Mouse (Mus musculus) embryonic fibroblast, embryonic 13.5 days (primary cell): ENCODE data around the gene Caap1. TPM values are rescaled to one million over a fixed set of nuclear protein-coding genes. Genes with fewer than 3 reads are reported as not detected.

Experiments
- H3K27ac ChIP-seq: 2 replicates; pipeline ENCODE4 v1.5.1; 2012; ENCODE audit warnings: low read length, control low read depth, inconsistent platforms; ENCODE audit not compliant: insufficient read depth
- H3K4me1 ChIP-seq: 2 replicates; pipeline ENCODE4 v1.6.1; 2011; ENCODE audit warnings: low read length; ENCODE audit not compliant: control insufficient read depth, insufficient read depth
- H3K4me3 ChIP-seq: 2 replicates; pipeline ENCODE4 v1.5.1; 2011; ENCODE audit warnings: mild to moderate bottlenecking, control low read depth, low read length; ENCODE audit not compliant: insufficient read depth
- CTCF ChIP-seq: IDR thresholded peaks from 2 replicates; pipeline ENCODE4 v1.5.1; 2011; ENCODE audit warnings: mild to moderate bottlenecking, control low read depth, low read length, moderate library complexity, borderline replicate concordance; ENCODE audit not compliant: insufficient read depth
- POLR2A ChIP-seq: IDR thresholded peaks from 2 replicates; pipeline ENCODE4 v1.6.1; 2011; ENCODE audit warnings: low read depth, mild to moderate bottlenecking, control low read depth, low read length, moderate library complexity
- polyA plus RNA-seq: library from polyadenylated mRNA; stranded (reverse); fragments of >200 nt; gene quantifications from 2 replicates; pipeline ENCODE4 v1.2.4, GENCODE M21; 2011; ENCODE audit warnings: low read depth; ENCODE audit not compliant: missing spikeins, insufficient read length

The Caap1 gene
- polyA plus RNA-seq, 1 experiment: 13.7 TPM

DNA sequence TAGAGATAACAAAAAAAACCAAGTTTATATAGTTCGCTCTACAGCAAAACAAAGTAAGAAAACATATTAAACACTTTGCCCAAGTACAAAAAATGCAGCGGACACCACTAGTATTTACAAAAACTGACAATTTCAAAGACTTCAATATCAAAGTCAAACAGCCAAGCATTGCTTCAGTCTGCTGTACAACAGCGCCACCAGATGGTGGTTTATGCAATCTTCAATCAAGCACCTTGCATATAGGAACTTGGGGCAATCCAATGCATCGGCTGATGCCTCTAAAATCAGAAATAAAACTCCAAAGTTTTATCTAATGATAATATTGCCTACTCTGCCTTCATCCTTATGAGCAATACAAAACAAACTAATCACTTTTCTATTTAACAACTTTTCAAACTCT, 39.0 kb downstream of the Caap1 start:
- TF ChIP-seq POLR2A: no peak
- no peak for TF ChIP-seq CTCF
- H3K27ac ChIP-seq: no peak overlapping the region
- no peak overlapping the region for H3K4me3 ChIP-seq

DNA sequence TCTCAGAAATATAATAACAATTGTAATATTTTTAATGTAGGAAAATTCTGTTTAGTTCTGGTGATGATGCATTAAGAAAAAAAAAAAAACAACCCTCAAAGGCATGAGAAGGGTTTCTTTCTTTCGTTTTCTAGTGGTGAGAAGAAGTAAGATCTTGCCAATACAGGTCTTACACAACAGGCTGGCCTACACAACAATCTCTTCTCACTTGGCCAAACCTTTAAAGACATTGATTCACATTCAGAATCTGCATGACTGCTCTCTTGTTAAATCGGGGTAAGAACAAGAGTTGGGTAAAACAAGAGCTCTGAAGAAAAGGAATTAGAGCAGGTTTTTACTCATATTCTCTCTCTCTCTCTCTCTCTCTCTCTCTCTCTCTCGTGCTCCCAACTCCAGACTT, 41.2 kb downstream of the Caap1 start:
- H3K27ac ChIP-seq: no peak overlapping the region
- H3K4me1 ChIP-seq: no peaks in the 10 kb centered on the region
- TF ChIP-seq CTCF: no peak
- no peak for TF ChIP-seq POLR2A
- no peak overlapping the region for H3K4me3 ChIP-seq

More for the DNA sequence above, 39.0 kb downstream of the Caap1 start:
- no peaks in the 10 kb centered on the region for H3K4me1 ChIP-seq

DNA sequence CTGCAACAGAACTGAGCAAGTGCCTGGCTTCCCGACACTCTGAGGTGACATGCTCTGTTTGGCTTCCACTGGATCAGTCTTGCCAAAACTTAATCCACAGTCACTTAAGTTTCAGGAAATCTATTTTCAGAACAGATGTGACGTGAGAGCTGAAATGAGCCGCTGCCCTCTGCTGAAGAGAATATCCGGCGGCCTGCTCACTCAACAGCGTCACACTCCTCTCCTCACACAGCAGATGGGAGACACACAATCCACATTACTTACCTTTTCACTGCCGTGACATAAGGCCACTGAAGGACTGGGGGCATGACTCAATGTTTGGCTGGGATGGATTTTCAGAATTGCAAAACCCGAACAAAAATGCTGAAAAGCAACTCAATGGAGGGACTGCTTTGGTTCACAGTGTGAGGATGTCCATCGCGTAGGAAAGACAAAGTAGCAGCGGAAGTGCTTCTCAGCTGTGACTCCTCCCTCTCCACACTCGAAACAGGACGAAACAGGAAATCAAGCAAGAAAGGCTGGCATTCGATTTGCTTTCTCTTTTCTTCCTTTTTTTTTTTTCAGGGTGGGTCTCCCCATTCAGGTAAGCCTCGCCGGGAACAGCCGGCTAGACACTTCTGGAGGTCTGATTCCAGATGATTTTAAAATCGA, 79.7 kb downstream of the Caap1 start:
- H3K27ac ChIP-seq: no peak overlapping the region
- H3K4me3 ChIP-seq: no peak overlapping the region
- H3K4me1 ChIP-seq: no peaks in the 10 kb centered on the region
- TF ChIP-seq CTCF: no peak
- no peak for TF ChIP-seq POLR2A

DNA sequence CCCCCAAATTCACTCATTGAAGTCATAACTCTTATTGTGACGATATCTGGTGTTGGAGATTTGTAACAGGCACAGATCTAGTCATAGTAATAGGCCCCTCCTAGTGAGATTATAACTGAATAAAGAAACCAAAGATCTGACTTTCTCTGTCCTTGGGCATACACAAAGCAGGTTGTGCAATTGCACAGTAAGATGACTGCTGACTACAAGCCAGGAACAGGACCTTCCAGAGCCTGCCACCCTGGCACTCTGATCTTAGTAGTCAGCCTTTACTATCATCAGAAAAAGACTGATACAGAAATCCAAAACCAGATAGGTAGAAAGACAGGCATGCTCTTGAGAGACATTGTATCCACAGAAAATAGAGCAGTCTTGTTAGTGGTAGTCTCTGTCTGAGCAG, 83.3 kb downstream of the Caap1 start:
- Histone ChIP-seq H3K4me3 (no peak overlapping the region), H3K4me1 (no peaks in the 10 kb centered on the region), H3K27ac (no peak overlapping the region)
- TF ChIP-seq POLR2A: no peak
- TF ChIP-seq CTCF: no peak

DNA sequence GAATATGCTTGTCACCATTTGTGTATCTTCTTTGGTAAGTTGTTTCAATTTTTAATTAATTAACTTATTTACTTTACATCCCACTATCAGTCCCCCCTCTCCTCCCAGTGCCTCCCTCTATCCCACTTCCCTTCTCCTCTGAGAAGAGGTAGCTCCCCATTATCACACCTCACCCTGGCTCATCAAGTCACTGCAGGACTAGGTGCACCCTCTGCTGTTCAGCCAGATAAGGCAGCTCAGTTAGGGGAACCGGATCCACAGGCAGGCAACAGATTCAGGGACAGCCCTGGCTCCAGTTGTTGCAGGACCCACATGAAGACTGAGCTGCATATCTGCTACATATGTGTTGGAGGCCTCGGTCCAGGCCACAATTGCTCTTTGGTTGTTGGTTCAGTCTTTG, 97.2 kb downstream of the Caap1 start:
- TF ChIP-seq CTCF: no peak
- no peak for TF ChIP-seq POLR2A
- H3K4me1 ChIP-seq: no peaks in the 10 kb centered on the region
- no peak overlapping the region for H3K4me3 ChIP-seq
- H3K27ac ChIP-seq: no peak overlapping the region

DNA sequence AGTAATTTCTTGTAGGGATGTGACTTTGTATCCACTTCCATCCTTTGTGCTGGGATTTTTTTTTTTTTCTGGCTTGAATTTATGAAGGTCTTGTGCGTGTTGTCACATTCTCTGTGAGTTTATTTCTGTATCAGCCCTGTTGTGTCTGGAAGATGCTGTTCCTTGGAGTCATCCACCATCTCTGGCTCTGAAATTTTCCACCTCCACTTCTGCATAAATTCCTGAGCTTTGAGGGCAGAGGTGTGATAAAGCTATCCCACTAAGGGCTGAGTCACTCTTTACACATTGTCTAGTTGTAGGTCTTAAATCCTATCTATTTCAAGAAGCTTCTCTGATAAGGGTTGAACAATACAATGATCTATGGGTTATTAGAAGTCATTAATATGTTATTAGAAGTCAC, 101.7 kb downstream of the Caap1 start:
- no peak overlapping the region for H3K4me3 ChIP-seq
- TF ChIP-seq POLR2A (no peak), CTCF (no peak)
- no peak overlapping the region for H3K27ac ChIP-seq
- H3K4me1 ChIP-seq: no peaks in the 10 kb centered on the region

Other genes starting within 250 kb of the Caap1 start
- not detected in 2 replicates for gene Gm10306, start 250 bp downstream of the Caap1 start, polyA plus RNA-seq
- gene Plaa, start 46.4 kb upstream of the Caap1 start, polyA plus RNA-seq: 115 and 153 TPM in 2 replicates
- gene Ift74, start 57.7 kb upstream of the Caap1 start, polyA plus RNA-seq: 29.3 and 36.1 TPM in 2 replicates
- gene Lrrc19, start 93.3 kb upstream of the Caap1 start, polyA plus RNA-seq: not detected in 2 replicates
- 0.22 and 0.83 TPM in 2 replicates for gene Tek, start 182.5 kb upstream of the Caap1 start, polyA plus RNA-seq